Mouse (Mus musculus) thymus, postnatal 14 days (tissue): ENCODE results near the gene Kdm1b.

ENCODE experiments used
- DNase-seq: peaks from one replicate; pipeline ENCODE4 v3.0.0; 2021

Kdm1b gene

GRCm38 (mm10) chr13:47043030-47043680 lies at the start of gene Kdm1b:
Gene Kdm1b (plus strand): TSS chr13:47043499.
- peak; percentile 99 for DNase-seq

- DNase-seq: no peak
Measured at GRCm38 (mm10) chr13:46997355-46997754, 45.9 kb upstream of the Kdm1b start.

GRCm38 (mm10) chr13:46999498-46999897 lies 43.8 kb upstream of the Kdm1b start:
- DNase-seq: no peak

- DNase-seq: no peak
Measured at GRCm38 (mm10) chr13:47001590-47001989, 41.7 kb upstream of the Kdm1b start.

- DNase-seq: no peak
Measured at GRCm38 (mm10) chr13:47013740-47014139, 29.6 kb upstream of the Kdm1b start.

- peak; percentile 79 for DNase-seq
Measured at GRCm38 (mm10) chr13:47014334-47015194, 28.7 kb upstream of the Kdm1b start, which contains the start of gene Nhlrc1. Gene Nhlrc1 (minus strand): TSS chr13:47014850.

GRCm38 (mm10) chr13:47015195-47015501 lies 28.2 kb upstream of the Kdm1b start:
- no peak for DNase-seq

- peak; percentile 25 for DNase-seq
Measured at GRCm38 (mm10) chr13:47017259-47017658, 26.0 kb upstream of the Kdm1b start.

GRCm38 (mm10) chr13:47019774-47020173 lies 23.5 kb upstream of the Kdm1b start:
- no peak for DNase-seq

GRCm38 (mm10) chr13:47020798-47021197 lies 22.5 kb upstream of the Kdm1b start:
- DNase-seq: no peak

- DNase-seq: no peak
Measured at GRCm38 (mm10) chr13:47030376-47031107, 12.8 kb upstream of the Kdm1b start.

GRCm38 (mm10) chr13:47033602-47034001 lies 9.7 kb upstream of the Kdm1b start:
- DNase-seq: no peak

- no peak for DNase-seq
Measured at GRCm38 (mm10) chr13:47037946-47038345, 5.4 kb upstream of the Kdm1b start.

GRCm38 (mm10) chr13:47040061-47040460 lies 3.2 kb upstream of the Kdm1b start:
- no peak for DNase-seq

GRCm38 (mm10) chr13:47042024-47042633 lies 1.2 kb upstream of the Kdm1b start:
- no peak for DNase-seq

- peak; percentile 59 for DNase-seq
Measured at GRCm38 (mm10) chr13:47043833-47044616, 726 bp downstream of the Kdm1b start.

GRCm38 (mm10) chr13:47044617-47044947 lies 1.3 kb downstream of the Kdm1b start, which contains the start of gene Tpmt:
Gene Tpmt (minus strand): TSS chr13:47044737.
- DNase-seq: peak; percentile 46

GRCm38 (mm10) chr13:47047996-47048395 lies 4.7 kb downstream of the Kdm1b start:
- no peak for DNase-seq

GRCm38 (mm10) chr13:47050009-47050408 lies 6.7 kb downstream of the Kdm1b start:
- DNase-seq: no peak

GRCm38 (mm10) chr13:47053971-47054370 lies 10.7 kb downstream of the Kdm1b start:
- DNase-seq: no peak

- peak; percentile 85 for DNase-seq
Measured at GRCm38 (mm10) chr13:47056126-47056525, 12.8 kb downstream of the Kdm1b start.

- DNase-seq: peak; percentile 66
Measured at GRCm38 (mm10) chr13:47056781-47057180, 13.5 kb downstream of the Kdm1b start.
